Mouse (Mus musculus) MEL (cell line): ENCODE data around the gene Zfp358. TPM values are rescaled to one million over a fixed set of nuclear protein-coding genes. Genes with fewer than 3 reads are reported as not detected.

Experiments used
- DNase-seq: peaks from one replicate; pipeline ENCODE4 v3.0.0; 2011; ENCODE audit warnings: low read depth, low spot score
- H3K27ac ChIP-seq: 2 replicates; pipeline ENCODE4 v1.5.1; 2012; ENCODE audit warnings: low read depth, mild to moderate bottlenecking, control low read depth, low read length, moderate library complexity; ENCODE audit not compliant: control insufficient read depth
- H3K27me3 ChIP-seq, 2 experiments: fragments of 150-350 bp in 1 of 2; sonication (generic) in 1 of 2; 2 replicates each; pipeline ENCODE4 v1.6.1; 2012; ENCODE audit warnings: low read length in 2 of 2, mild to moderate bottlenecking in 2 of 2, improper control_type of control experiment in 1 of 2, moderate library complexity in 1 of 2; ENCODE audit not compliant: insufficient read depth in 2 of 2, control insufficient read depth in 1 of 2
- H3K36me3 ChIP-seq, 2 experiments: 2 replicates each; pipeline ENCODE4 v1.6.1; 2012 to 2014; ENCODE audit warnings: low read length in 2 of 2, improper control_type of control experiment in 1 of 2, inconsistent platforms in 1 of 2, mild to moderate bottlenecking in 1 of 2; ENCODE audit not compliant: insufficient read depth in 2 of 2, control insufficient read depth in 1 of 2
- H3K4me1 ChIP-seq, 2 experiments: fragments of 150-350 bp in 1 of 2; sonication (generic) in 1 of 2; 2 replicates each; pipeline ENCODE4 v1.6.1; 2012; ENCODE audit warnings: low read length in 2 of 2, improper control_type of control experiment in 1 of 2, mild to moderate bottlenecking in 1 of 2; ENCODE audit not compliant: insufficient read depth in 2 of 2, control insufficient read depth in 1 of 2
- H3K4me3 ChIP-seq, 2 experiments: fragments of 150-350 bp in 1 of 2; sonication (generic) in 1 of 2; 2 replicates each; pipeline ENCODE4 v1.5.1; 2012; ENCODE audit warnings: low read depth in 2 of 2, low read length in 2 of 2, mild to moderate bottlenecking in 2 of 2, moderate library complexity in 2 of 2, control low read depth in 1 of 2, improper control_type of control experiment in 1 of 2; ENCODE audit not compliant: control insufficient read depth in 1 of 2, insufficient read depth in 1 of 2
- H3K79me2 ChIP-seq: 2 replicates; pipeline ENCODE4 v1.6.1; 2012; ENCODE audit warnings: mild to moderate bottlenecking, low read length, moderate library complexity; ENCODE audit not compliant: control insufficient read depth, poor library complexity, insufficient read depth
- H3K9ac ChIP-seq: 2 replicates; pipeline ENCODE4 v1.6.1; 2012; ENCODE audit warnings: low read depth, mild to moderate bottlenecking, control low read depth, low read length, moderate library complexity; ENCODE audit not compliant: control insufficient read depth, poor library complexity, severe bottlenecking
- H3K9me3 ChIP-seq: fragments of 150-350 bp; sonication (generic); replicated peaks from 2 replicates; pipeline ENCODE4 v1.6.1; 2012; ENCODE audit warnings: mild to moderate bottlenecking, low read length, improper control_type of control experiment, moderate library complexity; ENCODE audit not compliant: insufficient read depth
- CHD2 ChIP-seq: IDR thresholded peaks from 2 replicates; pipeline ENCODE4 v1.6.1; 2011; ENCODE audit warnings: low read length, improper control_type of control experiment
- CTCF ChIP-seq, 3 experiments: IDR thresholded peaks in 2 of 3; conservative IDR thresholded peaks in 1 of 3; 2 replicates each; pipeline ENCODE4 v1.5.1; 2011 to 2012; ENCODE audit warnings: low read length in 3 of 3, low read depth in 2 of 3, mild to moderate bottlenecking in 2 of 3, improper control_type of control experiment in 1 of 3, inconsistent platforms in 1 of 3, mixed read lengths in 1 of 3, moderate library complexity in 1 of 3; ENCODE audit not compliant: control insufficient read depth in 1 of 3, insufficient read depth in 1 of 3, poor library complexity in 1 of 3, severe bottlenecking in 1 of 3
- ELF1 ChIP-seq: IDR thresholded peaks from 2 replicates; pipeline ENCODE4 v1.6.1; 2014; ENCODE audit warnings: low read depth, mild to moderate bottlenecking, inconsistent platforms, low read length, improper control_type of control experiment, moderate library complexity
- EP300 ChIP-seq, 2 experiments: IDR thresholded peaks; 2 replicates each; pipeline ENCODE4 v1.6.1; 2011; ENCODE audit warnings: improper control_type of control experiment in 2 of 2, low read length in 2 of 2, low read depth in 1 of 2, mild to moderate bottlenecking in 1 of 2
- ETS1 ChIP-seq: IDR thresholded peaks from 2 replicates; pipeline ENCODE4 v1.6.1; 2012; ENCODE audit warnings: low read depth, mild to moderate bottlenecking, inconsistent platforms, low read length, improper control_type of control experiment, moderate library complexity
- GABPA ChIP-seq: IDR thresholded peaks from 2 replicates; pipeline ENCODE4 v1.6.1; 2012; ENCODE audit warnings: low read depth, mild to moderate bottlenecking, inconsistent platforms, low read length, improper control_type of control experiment, moderate library complexity
- GATA1 ChIP-seq: IDR thresholded peaks from 2 replicates; pipeline ENCODE4 v1.6.1; 2011; ENCODE audit warnings: low read depth, low read length, improper control_type of control experiment
- HCFC1 ChIP-seq: IDR thresholded peaks from 2 replicates; pipeline ENCODE4 v1.6.1; 2012; ENCODE audit warnings: low read depth, mild to moderate bottlenecking, inconsistent platforms, low read length, improper control_type of control experiment, moderate library complexity
- JUND ChIP-seq: IDR thresholded peaks from 2 replicates; pipeline ENCODE4 v1.6.1; 2011; ENCODE audit warnings: low read depth, mild to moderate bottlenecking, improper control_type of control experiment, low read length
- KAT2A ChIP-seq: conservative IDR thresholded peaks from 2 replicates; pipeline ENCODE4 v1.6.1; 2012; ENCODE audit warnings: low read depth, low read length, improper control_type of control experiment, inconsistent platforms
- MAX ChIP-seq: IDR thresholded peaks from 2 replicates; pipeline ENCODE4 v1.6.1; 2011; ENCODE audit warnings: low read length, improper control_type of control experiment
- MAZ ChIP-seq: IDR thresholded peaks from 2 replicates; pipeline ENCODE4 v1.6.1; 2012; ENCODE audit warnings: low read depth, mild to moderate bottlenecking, inconsistent platforms, low read length, improper control_type of control experiment
- MEF2A ChIP-seq: IDR thresholded peaks from 2 replicates; pipeline ENCODE4 v1.6.1; 2014; ENCODE audit warnings: low read depth, mild to moderate bottlenecking, inconsistent platforms, low read length, improper control_type of control experiment; ENCODE audit not compliant: poor library complexity, insufficient replicate concordance, severe bottlenecking; ENCODE audit errors: extremely low read depth
- MXI1 ChIP-seq: IDR thresholded peaks from 2 replicates; pipeline ENCODE4 v1.6.1; 2011; ENCODE audit warnings: mild to moderate bottlenecking, low read depth, low read length, improper control_type of control experiment
- MYB ChIP-seq: IDR thresholded peaks from 2 replicates; pipeline ENCODE4 v1.6.1; 2011; ENCODE audit warnings: mild to moderate bottlenecking, low read depth, low read length, improper control_type of control experiment
- NELFE ChIP-seq: IDR thresholded peaks from 2 replicates; pipeline ENCODE4 v1.6.1; 2011; ENCODE audit warnings: low read depth, low read length, improper control_type of control experiment
- NRF1 ChIP-seq: IDR thresholded peaks from 2 replicates; pipeline ENCODE4 v1.6.1; 2014; ENCODE audit warnings: low read depth, mild to moderate bottlenecking, inconsistent platforms, low read length, improper control_type of control experiment, moderate library complexity; ENCODE audit not compliant: poor library complexity, insufficient read depth, severe bottlenecking
- POLR2A ChIP-seq, 2 experiments: IDR thresholded peaks; 2 replicates each; pipeline ENCODE4 v1.6.1; 2011 to 2012; ENCODE audit warnings: low read length in 2 of 2, mild to moderate bottlenecking in 2 of 2, control low read depth in 1 of 2, improper control_type of control experiment in 1 of 2, low read depth in 1 of 2, moderate library complexity in 1 of 2; ENCODE audit not compliant: control insufficient read depth in 1 of 2, insufficient read depth in 1 of 2, poor library complexity in 1 of 2
- POLR2AphosphoS2 ChIP-seq: IDR thresholded peaks from 2 replicates; pipeline ENCODE4 v1.6.1; 2011; ENCODE audit warnings: low read length, improper control_type of control experiment
- POLR2AphosphoS5 ChIP-seq: IDR thresholded peaks from 2 replicates; pipeline ENCODE4 v1.6.1; 2012; ENCODE audit warnings: low read depth, borderline replicate concordance, mild to moderate bottlenecking, inconsistent platforms, low read length, moderate library complexity, mixed read lengths
- RAD21 ChIP-seq: IDR thresholded peaks from 2 replicates; pipeline ENCODE4 v1.6.1; 2011; ENCODE audit warnings: mild to moderate bottlenecking, low read depth, low read length, improper control_type of control experiment
- RCOR1 ChIP-seq: IDR thresholded peaks from 2 replicates; pipeline ENCODE4 v1.6.1; 2012; ENCODE audit warnings: low read depth, mild to moderate bottlenecking, inconsistent platforms, low read length, improper control_type of control experiment
- SIN3A ChIP-seq: IDR thresholded peaks from 2 replicates; pipeline ENCODE4 v1.6.1; 2012; ENCODE audit warnings: low read length, improper control_type of control experiment, inconsistent platforms
- SMC3 ChIP-seq: IDR thresholded peaks from 2 replicates; pipeline ENCODE4 v1.6.1; 2011; ENCODE audit warnings: low read depth, low read length, improper control_type of control experiment
- TBP ChIP-seq: IDR thresholded peaks from 2 replicates; pipeline ENCODE4 v1.8.0; 2011; ENCODE audit warnings: low read depth, low read length, improper control_type of control experiment
- TCF12 ChIP-seq: IDR thresholded peaks from 2 replicates; pipeline ENCODE4 v1.6.1; 2014; ENCODE audit warnings: low read depth, mild to moderate bottlenecking, inconsistent platforms, low read length, improper control_type of control experiment, moderate library complexity
- USF1 ChIP-seq: IDR thresholded peaks from 2 replicates; pipeline ENCODE4 v1.6.1; 2014; ENCODE audit warnings: low read depth, mild to moderate bottlenecking, inconsistent platforms, low read length, improper control_type of control experiment, moderate library complexity
- USF2 ChIP-seq, 2 experiments: IDR thresholded peaks; 2 replicates each; pipeline ENCODE4 v1.6.1; 2011 to 2012; ENCODE audit warnings: improper control_type of control experiment in 2 of 2, low read length in 2 of 2, borderline replicate concordance in 1 of 2, inconsistent platforms in 1 of 2, low read depth in 1 of 2, mild to moderate bottlenecking in 1 of 2; ENCODE audit not compliant: insufficient read depth in 1 of 2
- ZKSCAN1 ChIP-seq: IDR thresholded peaks from 2 replicates; pipeline ENCODE4 v1.6.1; 2012; ENCODE audit warnings: low read depth, mild to moderate bottlenecking, inconsistent platforms, low read length, improper control_type of control experiment, moderate library complexity
- ZMIZ1 ChIP-seq: IDR thresholded peaks from 2 replicates; pipeline ENCODE4 v1.6.1; 2012; ENCODE audit warnings: low read depth, mild to moderate bottlenecking, inconsistent platforms, low read length, improper control_type of control experiment, moderate library complexity
- ZNF384 ChIP-seq: IDR thresholded peaks from 2 replicates; pipeline ENCODE4 v1.6.1; 2012; ENCODE audit warnings: low read depth, mild to moderate bottlenecking, inconsistent platforms, low read length, improper control_type of control experiment
- polyA plus RNA-seq, 2 experiments: library from polyadenylated mRNA; stranded (reverse) in 1 of 2; unstranded in 1 of 2; fragments of >175 nt in 1 of 2; fragments of >200 nt in 1 of 2; gene quantifications; 2 replicates each; pipeline versions ENCODE4 v1.2.1 to v1.2.4; 2012; ENCODE audit warnings: low replicate concordance in 2 of 2, low read depth in 1 of 2; ENCODE audit not compliant: insufficient read length in 2 of 2, insufficient read depth in 1 of 2, missing spikeins in 1 of 2
- total RNA-seq: library from RNA; depleted of rRNA; stranded (reverse); fragments of 300-350 nt; gene quantifications from 2 replicates; pipeline ENCODE4 v1.2.3, GENCODE M21; 2012

The Zfp358 gene
- total and polyA plus RNA-seq, 3 experiments, result 5.2 to 12.0 TPM; not detected in 1

GRCm38 (mm10) chr8:3531936-3532335, 39.0 kb downstream of the Zfp358 start (continued):
- TF ChIP-seq USF1 (no peak), HCFC1 (no peak), CTCF (IDR thresholded peaks at IDR 0.05 in 2 of 3, conservative IDR thresholded peaks at IDR 0.05 in 1 of 3; ENCODE audit: control insufficient read depth in 1 of 3, insufficient read depth in 1 of 3, low read depth in 2 of 3, low read length in 3 of 3, poor library complexity in 1 of 3, severe bottlenecking in 1 of 3) (no peak)
- TF ChIP-seq, all 39 proteins: peak for 0

GRCm38 (mm10) chr8:3536053-3536841, 43.3 kb downstream of the Zfp358 start:
- no peaks in the 10 kb centered on the region for H3K36me3 ChIP-seq
- DNase-seq, result peak; percentile 92
- peak overlapping the region; percentile 51 to 74 for H3K4me3 ChIP-seq
- H3K9me3 ChIP-seq, result no peaks in the 10 kb centered on the region
- peak overlapping the region; percentile 15; the same call in 1 of the 2 replicates for H3K27ac ChIP-seq
- H3K9ac ChIP-seq, result peak overlapping the region; percentile 50
- H3K4me1 ChIP-seq, result peaks cover 0 to 4% of the 10 kb centered on the region in 2 experiments; a peak in 1 of 4 replicates
- no peaks in the 10 kb centered on the region for H3K27me3 ChIP-seq
- no peaks in the 10 kb centered on the region for H3K79me2 ChIP-seq
- TF ChIP-seq NRF1 (no peak), TBP (no peak), EP300 (IDR thresholded peaks at IDR 0.05; ENCODE audit: low read depth in 1 of 2, low read length in 2 of 2) (0 out of 4 replicates have a peak, but pooled peaks of 1 of the 2 experiments have one; percentile 11), RCOR1 (0 out of 2 replicates have a peak, but pooled peaks have one; percentile 8), TCF12 (no peak), MEF2A (no peak), JUND (no peak), ZMIZ1 (no peak), SMC3 (no peak), NELFE (0 out of 2 replicates have a peak, but pooled peaks have one; percentile 25), ELF1 (peak; percentile 85), POLR2AphosphoS2 (no peak), POLR2AphosphoS5 (no peak), GATA1 (no peak), MAZ (no peak), HCFC1 (0 out of 2 replicates have a peak, but pooled peaks have one; percentile 53), MYB (no peak), SIN3A (peak; percentile 53), GABPA (no peak), USF2 (IDR thresholded peaks at IDR 0.05; ENCODE audit: borderline replicate concordance in 1 of 2, insufficient read depth in 1 of 2, low read depth in 1 of 2, low read length in 2 of 2) (no peak), CTCF (IDR thresholded peaks at IDR 0.05 in 2 of 3, conservative IDR thresholded peaks at IDR 0.05 in 1 of 3; ENCODE audit: control insufficient read depth in 1 of 3, insufficient read depth in 1 of 3, low read depth in 2 of 3, low read length in 3 of 3, poor library complexity in 1 of 3, severe bottlenecking in 1 of 3) (no peak), ETS1 (no peak), ZKSCAN1 (no peak), KAT2A (no peak), USF1 (peak; percentile 13; the same call in 1 of the 2 replicates), CHD2 (0 out of 2 replicates have a peak, but pooled peaks have one; percentile 17), MXI1 (peak; percentile 77), POLR2A (IDR thresholded peaks at IDR 0.05; ENCODE audit: control insufficient read depth in 1 of 2, insufficient read depth in 1 of 2, low read depth in 1 of 2, low read length in 2 of 2, poor library complexity in 1 of 2) (peak in 1 of 2 experiments; percentile 51; a peak in 2 of 4 replicates), RAD21 (no peak), ZNF384 (peak; percentile 56), MAX (no peak; the same call in 1 of the 2 replicates)
